8 mouse cellular contexts compared by ENCODE assay signal in genomic region chr2:129243786-129244185, GRCm38 (mm10). TPM values are rescaled to one million over a fixed set of nuclear protein-coding genes. Genes with fewer than 3 reads are reported as not detected.
DNase-seq lines count a peak whose midpoint lies in the region; ATAC-seq and TF ChIP-seq lines count a peak whose summit lies in the region.

No protein-coding gene starts in this region.

- H3K36me3 ChIP-seq in kidney, adult 2 months (ENCODE audit: control insufficient read depth, insufficient read depth, low read length), result no peaks in the 10 kb centered on the region
- no peaks in the 10 kb centered on the region for H3K36me3 ChIP-seq in forebrain, embryonic 10.5 days (replicated peaks)
- no peaks in the 10 kb centered on the region for H3K36me3 ChIP-seq in forebrain, embryonic 14.5 days (ENCODE audit: control insufficient read depth, insufficient read depth, low read length)

- H3K9me3 ChIP-seq in forebrain, embryonic 10.5 days, result no peaks in the 10 kb centered on the region
- no peaks in the 10 kb centered on the region for H3K9me3 ChIP-seq in forebrain, embryonic 14.5 days (replicated peaks; ENCODE audit: control insufficient read depth, low read length)

- peak overlapping the region; percentile 76 for H3K27ac ChIP-seq in layer of hippocampus, adult 2 months
- H3K27ac ChIP-seq in bone marrow, adult 2 months (ENCODE audit: control insufficient read depth, insufficient read depth, low read depth, low read length, poor library complexity), result peak overlapping the region; percentile 61
- H3K27ac ChIP-seq in kidney, adult 2 months (ENCODE audit: insufficient read depth, low read depth, low read length), result peak overlapping the region; percentile 14; the same call in 1 of the 2 replicates
- H3K27ac ChIP-seq in forebrain, embryonic 10.5 days, result no peak overlapping the region
- no peak overlapping the region for H3K27ac ChIP-seq in forebrain, embryonic 14.5 days (ENCODE audit: low read depth, low read length)

- peaks cover 4% of the 10 kb centered on the region; the same call in 1 of the 2 replicates for H3K4me1 ChIP-seq in bone marrow, adult 2 months (ENCODE audit: control insufficient read depth, insufficient read depth, low read length)
- H3K4me1 ChIP-seq in kidney, adult 2 months (ENCODE audit: control insufficient read depth, insufficient read depth, low read length), result peaks cover 21% of the 10 kb centered on the region; the same call in 1 of the 2 replicates
- H3K4me1 ChIP-seq in forebrain, embryonic 10.5 days, result peaks cover 24% of the 10 kb centered on the region
- no peaks in the 10 kb centered on the region for H3K4me1 ChIP-seq in forebrain, embryonic 14.5 days (ENCODE audit: control insufficient read depth, insufficient read depth, low read length)

- 27% methylated on average over 9 of the region's 9 CpGs for WGBS in bone marrow, adult 2 months
- WGBS in kidney, adult 2 months, result 53% methylated on average over 9 of the region's 9 CpGs
- 56% methylated on average over 9 of the region's 9 CpGs for WGBS in forebrain, embryonic 10.5 days
- 43% methylated on average over 9 of the region's 9 CpGs for WGBS in forebrain, embryonic 14.5 days

- TF ChIP-seq CTCF in layer of hippocampus, adult 2 months (conservative IDR thresholded peaks at IDR 0.05), result no peak
- no peak for TF ChIP-seq CTCF in bone marrow, adult 2 months (IDR thresholded peaks at IDR 0.05; ENCODE audit: control insufficient read depth, insufficient read depth, low read length)
- no peak for TF ChIP-seq CTCF in kidney, adult 2 months (conservative IDR thresholded peaks at IDR 0.05; ENCODE audit: insufficient read depth, insufficient read length, low read depth, low read length)

- H3K4me2 ChIP-seq in forebrain, embryonic 14.5 days (ENCODE audit: low read length), result no peak overlapping the region

- no peak overlapping the region for H3K4me3 ChIP-seq in layer of hippocampus, adult 2 months
- H3K4me3 ChIP-seq in bone marrow, adult 2 months (replicated peaks; ENCODE audit: control insufficient read depth, low read depth, low read length), result no peak overlapping the region
- H3K4me3 ChIP-seq in kidney, adult 2 months (ENCODE audit: insufficient read depth, low read depth, low read length), result no peak overlapping the region
- no peak overlapping the region for H3K4me3 ChIP-seq in forebrain, embryonic 10.5 days
- H3K4me3 ChIP-seq in forebrain, embryonic 14.5 days (ENCODE audit: low read depth, low read length), result no peak overlapping the region

- no peak for TF ChIP-seq POLR2A in bone marrow, adult 2 months (IDR thresholded peaks at IDR 0.05; ENCODE audit: borderline replicate concordance, control insufficient read depth, low read depth, low read length)
- TF ChIP-seq POLR2A in kidney, adult 2 months (IDR thresholded peaks at IDR 0.05; ENCODE audit: low read depth, low read length), result no peak

- H3K27me3 ChIP-seq in kidney, adult 2 months (replicated peaks; ENCODE audit: control insufficient read depth, insufficient read depth, low read length), result no peaks in the 10 kb centered on the region
- H3K27me3 ChIP-seq in forebrain, embryonic 10.5 days (ENCODE audit: poor library complexity, severe bottlenecking), result no peaks in the 10 kb centered on the region
- no peaks in the 10 kb centered on the region for H3K27me3 ChIP-seq in forebrain, embryonic 14.5 days (replicated peaks; ENCODE audit: control insufficient read depth, insufficient read depth, low read length)

- ATAC-seq in monocyte, adult 5-6 weeks (replicated peaks; ENCODE audit: insufficient number of reproducible peaks, low FRiP score, low TSS enrichment, poor library complexity, severe bottlenecking), result peak; percentile 61
- no peak for ATAC-seq in forebrain, embryonic 14.5 days

- DNase-seq in layer of hippocampus, adult 2 months (ENCODE audit: low spot score in 2 of 2), result peak in 1 of 2 experiments; percentile 55
- no peak for DNase-seq in layer of hippocampus, postnatal 25 days (ENCODE audit: extremely low spot score in 1 of 2, low spot score in 1 of 2)
- DNase-seq in kidney, adult 2 months, result peak; percentile 62
- no peak for DNase-seq in ovary, postnatal 14 days (ENCODE audit: low spot score)
- no peak for DNase-seq in forebrain, embryonic 10.5 days (ENCODE audit: extremely low spot score, low spot score)
- DNase-seq in forebrain, embryonic 14.5 days (ENCODE audit: low spot score), result no peak

- no peak overlapping the region for H3K9ac ChIP-seq in forebrain, embryonic 14.5 days (ENCODE audit: low read length)

RNA-seq across cellular contexts. Expression of gene Slc20a1, which starts 45.2 kb away (rescaled TPM):
- 100 to 1,000 TPM; 110 to 124 TPM for total RNA-seq in layer of hippocampus, adult 2 months (2021)
- total RNA-seq in layer of hippocampus, postnatal 25 days (2021), result 100 to 1,000 TPM in 1 of 2 experiments, 10 to 100 TPM in 1; 97.2 to 112 TPM
- 84.8 and 139 TPM in 2 replicates for polyA plus RNA-seq in bone marrow, adult 2 months (2011; ENCODE audit: insufficient read depth, insufficient read length, low replicate concordance, missing spikeins)
- 14.0 and 14.7 TPM in 2 replicates for polyA plus RNA-seq in kidney, adult 2 months (2012; rRNA removed)
- 139 to 316 TPM (median 186 TPM) in 3 replicates for total RNA-seq in monocyte, adult 5-6 weeks (2017)
- 57.2 and 57.9 TPM in 2 replicates for polyA plus RNA-seq in forebrain, embryonic 10.5 days (2016; fragmentation: Nextera tagmentation; extraction: Ambion mirVana)
- 46.8 and 55.4 TPM in 2 replicates for polyA plus RNA-seq in forebrain, embryonic 14.5 days (2014; fragmentation: Nextera tagmentation; extraction: Ambion mirVana)

RNA-seq across cellular contexts. Expression of gene Ckap2l, which starts 53.2 kb away (rescaled TPM):
- total RNA-seq in layer of hippocampus, adult 2 months (2021), result under 1 TPM; 0.44 to 0.64 TPM
- 1 to 10 TPM in 1 of 2 experiments, under 1 TPM in 1; 0.81 to 1.1 TPM for total RNA-seq in layer of hippocampus, postnatal 25 days (2021)
- 22.9 and 27.3 TPM in 2 replicates for polyA plus RNA-seq in bone marrow, adult 2 months (2011; ENCODE audit: insufficient read depth, insufficient read length, low replicate concordance, missing spikeins)
- polyA plus RNA-seq in kidney, adult 2 months (2012; rRNA removed), result 0.07 and 0.13 TPM in 2 replicates
- total RNA-seq in monocyte, adult 5-6 weeks (2017), result 1.2 to 2.8 TPM (median 2.0 TPM) in 3 replicates
- 65.8 and 69.1 TPM in 2 replicates for polyA plus RNA-seq in forebrain, embryonic 10.5 days (2016; fragmentation: Nextera tagmentation; extraction: Ambion mirVana)
- 36.6 and 44.2 TPM in 2 replicates for polyA plus RNA-seq in forebrain, embryonic 14.5 days (2014; fragmentation: Nextera tagmentation; extraction: Ambion mirVana)

Comparison
In these comparisons a context has a peak if more than half of its experiments do, and no peak if none do; other contexts are left out.
1. H3K27ac ChIP-seq: peak in layer of hippocampus, adult 2 months (single experiment), bone marrow, adult 2 months (single experiment) and kidney, adult 2 months (single experiment); none in forebrain, embryonic 10.5 days (single experiment) and forebrain, embryonic 14.5 days (single experiment).
2. RNA of gene Ckap2l, which starts 53.2 kb away (polyA plus RNA-seq): 65.8 to 69.1 TPM in forebrain, embryonic 10.5 days, 36.6 to 44.2 TPM in forebrain, embryonic 14.5 days and 22.9 to 27.3 TPM in bone marrow, adult 2 months; 0.07 to 0.13 TPM in kidney, adult 2 months; every median in the first group is over 10 times any median in the second.